Mouse (Mus musculus): ENCODE results near the gene Cab39l. TPM values are rescaled to one million over a fixed set of nuclear protein-coding genes. Genes with fewer than 3 reads are reported as not detected.

The Cab39l gene
- polyA plus RNA-seq, 1 experiment from 2014 or later = 40.7 TPM

DNA sequence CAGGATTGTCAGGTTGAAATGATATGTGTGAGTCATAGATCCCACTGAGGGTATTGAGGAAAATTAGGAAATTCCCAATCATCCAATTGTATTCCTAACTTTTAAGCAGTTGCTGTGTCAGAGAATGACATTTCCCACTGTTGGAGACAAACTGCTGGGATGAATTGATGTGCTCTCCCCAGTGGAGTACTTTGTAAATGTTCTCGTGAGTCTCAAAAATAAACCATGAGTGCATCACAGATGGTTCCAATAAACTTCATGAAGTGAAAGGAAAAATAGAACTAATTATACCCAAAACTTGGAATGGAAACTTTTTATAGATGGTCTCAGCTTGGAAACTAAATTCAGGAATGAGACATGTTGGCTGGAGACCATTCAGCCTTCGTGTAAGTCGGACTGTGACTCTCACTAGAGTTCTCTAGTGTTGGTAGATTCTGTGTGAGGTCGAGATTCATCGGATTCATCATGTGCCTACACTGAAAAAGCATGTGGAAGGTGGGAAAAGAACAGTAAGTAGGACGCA, 73.2 kb downstream of the Cab39l start:
- no peaks in the 10 kb centered on the region for H3K9me3 ChIP-seq
- H3K4me2 ChIP-seq (replicated peaks) = no peak overlapping the region
- no peak overlapping the region for H3K27ac ChIP-seq
- no peak overlapping the region for H3K9ac ChIP-seq
- 80% methylated on average over 6 of the region's 6 CpGs for WGBS
- ATAC-seq (ENCODE audit: insufficient number of reproducible peaks, insufficient read depth, low FRiP score, low TSS enrichment) = no peak
- no peak overlapping the region for H3K4me3 ChIP-seq
- no peaks in the 10 kb centered on the region for H3K27me3 ChIP-seq
- no peaks in the 10 kb centered on the region for H3K36me3 ChIP-seq
- H3K4me1 ChIP-seq = no peaks in the 10 kb centered on the region

DNA sequence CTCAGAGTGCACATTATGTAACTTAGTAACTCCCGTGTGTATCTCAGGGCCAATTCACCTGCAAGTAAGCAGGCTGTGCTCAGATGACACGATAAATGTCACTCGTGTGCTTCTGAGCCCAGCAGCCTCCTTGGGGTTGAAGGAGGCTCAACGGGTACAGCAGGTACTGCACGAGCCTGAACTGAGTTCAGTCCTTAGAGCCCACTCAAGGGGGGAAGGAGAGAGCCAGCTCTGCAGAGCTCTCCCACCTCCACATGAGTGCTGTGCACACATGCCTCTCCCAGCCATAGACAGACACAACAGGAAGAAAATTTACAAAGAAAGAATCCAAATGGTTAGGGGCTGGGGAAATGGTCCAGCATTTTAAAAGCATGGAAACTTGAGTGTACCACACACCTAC, 85.1 kb downstream of the Cab39l start:
- WGBS = 85% methylated on average over 5 of the region's 5 CpGs

DNA sequence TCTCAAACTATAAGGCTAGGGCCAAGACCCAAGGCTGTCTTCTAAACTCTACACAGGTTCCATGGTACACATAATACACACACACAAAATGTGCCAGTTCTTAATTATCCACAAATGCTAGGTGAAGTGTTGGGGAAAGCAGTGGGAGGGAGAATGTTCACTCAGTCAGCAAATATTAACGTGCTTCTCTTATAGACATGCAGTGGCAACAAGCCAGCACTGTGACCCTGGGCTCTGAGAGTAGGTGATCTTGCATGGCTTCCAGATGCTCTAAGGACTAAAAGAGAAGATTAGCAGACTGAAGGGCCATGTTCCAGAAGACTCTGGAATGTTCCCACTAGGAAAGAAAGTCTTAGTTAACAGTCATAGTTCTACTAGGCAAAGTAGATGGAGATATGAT, 90.0 kb downstream of the Cab39l start:
- no peak overlapping the region for H3K4me2 ChIP-seq (replicated peaks)
- no peaks in the 10 kb centered on the region for H3K36me3 ChIP-seq
- no peak overlapping the region for H3K9ac ChIP-seq
- no peak overlapping the region for H3K27ac ChIP-seq
- no peaks in the 10 kb centered on the region for H3K9me3 ChIP-seq
- no peaks in the 10 kb centered on the region for H3K27me3 ChIP-seq
- no peak for ATAC-seq (ENCODE audit: insufficient number of reproducible peaks, insufficient read depth, low FRiP score, low TSS enrichment)
- WGBS = 80% methylated on average over 1 of the region's 1 CpGs
- no peaks in the 10 kb centered on the region for H3K4me1 ChIP-seq
- H3K4me3 ChIP-seq = no peak overlapping the region

More for the DNA sequence above, 85.1 kb downstream of the Cab39l start:
- Histone ChIP-seq H3K36me3 (no peaks in the 10 kb centered on the region), H3K9ac (no peak overlapping the region), H3K27me3 (no peaks in the 10 kb centered on the region), H3K4me3 (no peak overlapping the region), H3K4me1 (no peaks in the 10 kb centered on the region), H3K4me2 (replicated peaks) (no peak overlapping the region), H3K9me3 (no peaks in the 10 kb centered on the region), H3K27ac (no peak overlapping the region)
- ATAC-seq (ENCODE audit: insufficient number of reproducible peaks, insufficient read depth, low FRiP score, low TSS enrichment) = no peak

DNA sequence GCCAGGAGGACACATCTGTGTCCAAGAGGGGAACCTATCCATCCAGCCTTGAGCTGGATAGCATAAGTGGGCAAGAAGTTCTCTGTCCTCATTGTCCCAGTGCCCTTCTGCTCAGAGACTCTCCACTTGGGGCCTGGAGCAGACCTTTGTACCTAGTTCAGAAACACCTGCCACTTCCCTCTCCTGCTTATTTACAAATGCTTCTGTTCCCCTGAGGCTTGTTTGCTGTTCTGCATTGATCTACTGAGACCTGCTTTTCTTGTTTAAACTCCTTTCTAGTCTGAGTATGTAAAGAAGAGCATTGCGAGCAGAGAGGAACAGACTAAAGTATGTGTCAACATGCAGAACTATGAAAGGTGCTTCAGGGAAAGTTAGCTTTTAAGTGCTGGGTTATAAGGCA, 92.2 kb downstream of the Cab39l start:
- H3K4me2 ChIP-seq (replicated peaks) = no peak overlapping the region
- H3K4me1 ChIP-seq = no peaks in the 10 kb centered on the region
- 77% methylated on average over 1 of the region's 1 CpGs for WGBS
- no peak overlapping the region for H3K4me3 ChIP-seq
- ATAC-seq (ENCODE audit: insufficient number of reproducible peaks, insufficient read depth, low FRiP score, low TSS enrichment) = no peak
- H3K36me3 ChIP-seq = no peaks in the 10 kb centered on the region
- no peaks in the 10 kb centered on the region for H3K27me3 ChIP-seq
- no peak overlapping the region for H3K9ac ChIP-seq
- H3K27ac ChIP-seq = no peak overlapping the region
- no peaks in the 10 kb centered on the region for H3K9me3 ChIP-seq

DNA sequence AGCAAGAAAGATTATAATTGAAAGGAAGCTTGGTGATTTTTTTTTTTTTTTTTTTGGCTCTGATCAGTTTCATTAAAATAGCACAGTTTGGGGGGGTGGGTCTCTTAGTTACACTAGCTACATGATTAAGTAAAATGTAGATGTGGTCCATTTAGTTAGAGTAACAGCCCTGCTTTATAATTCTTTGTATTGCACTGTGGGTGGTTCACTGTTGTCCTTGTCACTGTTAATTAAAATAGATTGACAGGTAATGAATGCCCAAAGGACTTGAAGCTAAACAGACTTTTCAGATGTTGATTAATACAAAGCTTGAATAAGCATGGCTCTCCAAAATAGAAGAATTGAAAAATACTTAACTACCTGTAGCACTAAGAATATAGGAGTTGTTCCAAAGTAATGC, 93.1 kb downstream of the Cab39l start:
- no peak overlapping the region for H3K4me3 ChIP-seq
- no peak overlapping the region for H3K4me2 ChIP-seq (replicated peaks)
- no peaks in the 10 kb centered on the region for H3K9me3 ChIP-seq
- ATAC-seq (ENCODE audit: insufficient number of reproducible peaks, insufficient read depth, low FRiP score, low TSS enrichment) = no peak
- H3K9ac ChIP-seq = no peak overlapping the region
- no peak overlapping the region for H3K27ac ChIP-seq
- H3K27me3 ChIP-seq = no peaks in the 10 kb centered on the region
- no peaks in the 10 kb centered on the region for H3K36me3 ChIP-seq
- H3K4me1 ChIP-seq = no peaks in the 10 kb centered on the region

DNA sequence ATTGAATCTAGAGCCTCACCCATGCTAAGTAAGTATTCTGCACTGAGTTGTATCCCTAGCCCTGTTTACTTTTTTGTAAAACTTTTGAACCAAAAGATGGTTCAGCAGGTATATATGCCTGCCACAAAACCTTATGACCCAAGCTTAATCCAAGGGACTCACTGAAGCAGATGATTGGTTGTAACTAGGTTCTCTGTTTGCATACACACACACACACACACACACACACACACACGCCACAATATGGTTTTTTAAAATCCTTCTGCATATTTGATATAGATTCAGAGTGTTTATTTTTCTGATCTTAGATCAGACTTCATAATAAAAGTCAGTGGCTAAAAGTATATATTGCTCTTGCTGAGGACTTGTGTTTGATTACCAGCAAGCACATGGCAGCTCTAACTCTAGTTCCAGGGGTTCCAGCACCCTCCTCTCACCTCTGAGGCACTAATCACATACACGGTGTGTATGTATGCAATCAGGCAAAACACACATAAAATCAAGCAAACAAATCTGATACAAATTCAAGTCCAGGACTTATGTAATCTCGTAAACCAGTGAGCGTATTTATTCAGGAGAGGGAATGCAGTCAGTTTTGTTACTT, 97.2 kb downstream of the Cab39l start:
- Histone ChIP-seq H3K27me3 (no peaks in the 10 kb centered on the region), H3K4me1 (no peaks in the 10 kb centered on the region), H3K9ac (no peak overlapping the region), H3K4me2 (replicated peaks) (no peak overlapping the region), H3K9me3 (no peaks in the 10 kb centered on the region), H3K4me3 (no peak overlapping the region), H3K36me3 (no peaks in the 10 kb centered on the region), H3K27ac (no peak overlapping the region)
- no peak for ATAC-seq (ENCODE audit: insufficient number of reproducible peaks, insufficient read depth, low FRiP score, low TSS enrichment)
- WGBS = 92% methylated on average over 4 of the region's 4 CpGs

DNA sequence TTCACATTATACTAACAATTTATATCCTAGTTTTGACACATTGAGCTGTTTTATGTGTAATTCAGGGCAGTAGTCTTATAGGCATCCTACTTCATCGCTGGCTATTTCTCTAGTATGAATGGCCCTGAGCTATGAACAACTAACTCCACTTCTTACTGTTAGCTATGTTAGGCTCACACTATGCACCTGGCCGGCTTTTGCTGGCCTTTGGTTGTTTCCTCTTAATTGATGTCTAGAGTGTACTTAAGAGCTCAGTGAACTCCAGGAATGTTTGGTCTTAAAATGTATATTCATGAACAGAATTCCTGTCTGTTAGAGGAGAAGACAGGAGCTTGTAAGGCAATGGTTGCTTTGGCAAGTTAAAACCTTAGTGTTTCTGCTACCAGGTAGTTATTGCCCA, 99.5 kb downstream of the Cab39l start:
- Histone ChIP-seq H3K9me3 (no peaks in the 10 kb centered on the region), H3K27me3 (no peaks in the 10 kb centered on the region), H3K9ac (no peak overlapping the region), H3K4me2 (replicated peaks) (no peak overlapping the region), H3K4me3 (no peak overlapping the region), H3K4me1 (no peaks in the 10 kb centered on the region), H3K27ac (no peak overlapping the region), H3K36me3 (no peaks in the 10 kb centered on the region)
- 79% methylated on average over 2 of the region's 2 CpGs for WGBS
- ATAC-seq (ENCODE audit: insufficient number of reproducible peaks, insufficient read depth, low FRiP score, low TSS enrichment) = no peak

DNA sequence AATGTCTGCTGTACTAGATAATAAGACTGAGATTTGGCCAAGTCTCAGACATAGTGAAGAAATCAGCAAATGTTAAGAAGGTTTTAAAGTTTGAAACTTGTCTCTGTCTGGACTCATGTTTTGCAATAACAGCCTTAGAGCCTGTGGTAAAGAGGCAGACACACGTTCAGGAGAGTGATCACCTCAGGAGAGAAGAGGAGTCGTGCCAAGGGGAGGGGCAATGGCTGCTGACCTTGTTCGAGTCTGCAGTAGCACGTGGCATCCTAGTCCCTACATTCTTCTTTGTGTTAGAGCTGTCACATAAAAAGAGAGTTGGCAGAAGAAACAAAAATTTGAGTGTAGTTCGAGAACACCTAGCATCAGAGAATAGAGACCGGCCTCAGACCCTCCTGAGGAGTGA, 100.0 kb downstream of the Cab39l start:
- H3K9me3 ChIP-seq = no peaks in the 10 kb centered on the region
- no peak for ATAC-seq (ENCODE audit: insufficient number of reproducible peaks, insufficient read depth, low FRiP score, low TSS enrichment)
- H3K4me2 ChIP-seq (replicated peaks) = no peak overlapping the region
- no peak overlapping the region for H3K9ac ChIP-seq
- no peak overlapping the region for H3K4me3 ChIP-seq
- H3K27me3 ChIP-seq = no peaks in the 10 kb centered on the region
- no peaks in the 10 kb centered on the region for H3K36me3 ChIP-seq
- no peak overlapping the region for H3K27ac ChIP-seq
- H3K4me1 ChIP-seq = no peaks in the 10 kb centered on the region
- WGBS = 83% methylated on average over 6 of the region's 6 CpGs

DNA sequence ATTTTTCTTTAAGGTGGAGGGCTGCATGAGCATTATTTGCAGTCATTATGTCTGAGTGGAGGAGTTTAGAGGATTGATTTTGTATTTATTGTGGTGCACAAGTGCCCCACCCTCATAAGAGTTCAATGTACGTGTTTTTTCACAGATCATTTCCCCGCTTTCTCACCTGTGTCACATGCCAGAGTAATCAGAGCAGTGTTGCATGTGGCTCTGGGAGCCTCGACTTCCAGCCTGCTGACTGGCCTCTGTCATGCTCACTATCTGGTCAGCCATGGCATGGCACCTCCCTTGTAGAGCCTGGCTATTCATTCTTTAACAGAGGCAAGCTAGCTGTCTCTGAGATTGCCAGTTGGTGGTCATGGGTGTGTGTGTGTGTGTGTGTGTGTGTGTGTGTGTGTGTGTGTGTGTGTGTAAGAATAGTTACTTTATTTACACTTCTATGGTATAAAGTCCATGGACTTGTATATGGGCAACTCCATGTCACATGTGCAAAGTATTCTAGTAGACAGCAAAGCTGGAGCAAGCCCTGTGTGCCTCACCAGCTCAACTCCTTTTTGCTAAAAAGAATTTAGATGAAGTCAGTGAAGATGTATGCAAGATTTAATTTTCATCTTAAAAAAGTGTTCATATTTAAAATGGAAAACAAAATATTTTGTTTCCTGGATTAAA, 102.5 kb downstream of the Cab39l start:
- no peak for ATAC-seq (ENCODE audit: insufficient number of reproducible peaks, insufficient read depth, low FRiP score, low TSS enrichment)
- WGBS = 88% methylated on average over 3 of the region's 3 CpGs
- Histone ChIP-seq H3K4me3 (no peak overlapping the region), H3K27me3 (no peaks in the 10 kb centered on the region), H3K4me1 (no peaks in the 10 kb centered on the region), H3K36me3 (no peaks in the 10 kb centered on the region), H3K4me2 (replicated peaks) (no peak overlapping the region), H3K9ac (no peak overlapping the region), H3K9me3 (no peaks in the 10 kb centered on the region), H3K27ac (no peak overlapping the region)

DNA sequence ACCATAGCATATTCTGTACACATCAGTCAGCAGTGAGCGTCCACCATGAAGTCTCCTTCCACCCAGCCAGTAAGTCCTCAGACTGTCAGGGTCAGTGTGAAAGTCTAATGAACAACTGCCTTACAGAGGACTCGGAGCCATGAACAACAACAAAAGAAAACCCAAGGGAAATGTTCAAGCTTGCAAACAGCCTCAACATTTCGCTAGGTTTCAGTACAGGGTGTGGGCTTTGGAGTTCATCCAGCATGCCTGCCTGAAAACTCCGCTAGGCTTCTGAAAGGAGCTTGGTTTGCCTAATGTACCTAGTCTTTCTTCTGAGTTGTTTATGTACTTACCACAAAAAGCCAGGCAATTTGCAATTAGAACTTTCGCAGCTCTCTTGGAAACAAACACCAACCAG, 103.2 kb downstream of the Cab39l start:
- 63% methylated on average over 5 of the region's 5 CpGs for WGBS
- Histone ChIP-seq H3K9me3 (no peaks in the 10 kb centered on the region), H3K36me3 (no peaks in the 10 kb centered on the region), H3K27ac (no peak overlapping the region), H3K4me2 (replicated peaks) (no peak overlapping the region), H3K4me1 (peaks cover 2% of the 10 kb centered on the region; the same call in 1 of the 2 replicates), H3K27me3 (no peaks in the 10 kb centered on the region), H3K4me3 (no peak overlapping the region), H3K9ac (no peak overlapping the region)
- ATAC-seq (ENCODE audit: insufficient number of reproducible peaks, insufficient read depth, low FRiP score, low TSS enrichment) = no peak

DNA sequence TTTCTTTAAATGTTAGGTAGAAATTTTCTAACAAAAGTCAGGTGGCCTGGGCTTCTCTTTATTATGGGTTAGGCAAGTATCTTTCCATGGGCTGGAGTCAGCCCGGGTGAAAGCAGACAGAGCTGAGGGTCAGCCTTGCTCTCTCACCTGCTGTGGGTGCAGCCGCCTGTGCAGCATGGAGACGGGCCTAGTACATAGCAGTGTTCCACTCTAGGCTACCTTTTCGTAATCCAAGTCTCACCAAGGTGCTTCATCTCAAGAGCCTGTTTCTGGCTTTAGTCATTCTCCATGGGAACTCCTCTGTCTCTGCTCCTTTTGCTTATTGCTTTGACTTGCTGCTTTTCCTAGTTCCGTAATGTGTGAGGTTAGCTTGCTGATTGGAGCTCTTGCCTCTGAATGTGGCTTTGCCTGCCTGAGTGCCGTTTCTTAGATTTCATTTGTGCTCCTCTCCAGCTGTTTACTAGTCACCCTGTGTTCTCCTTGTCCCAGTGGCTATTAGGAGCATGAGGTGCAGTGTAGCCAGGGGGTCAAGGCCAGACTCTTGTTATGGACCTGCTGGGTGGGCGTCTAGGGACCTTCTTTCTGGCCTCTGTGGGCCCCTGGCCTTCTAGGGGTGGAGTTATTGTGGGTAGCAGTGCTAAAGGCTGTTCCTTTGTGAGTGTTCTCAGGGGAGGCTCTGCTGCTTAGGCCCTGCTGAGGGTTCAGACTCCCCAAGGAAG, 105.5 kb downstream of the Cab39l start:
- Histone ChIP-seq H3K9ac (no peak overlapping the region), H3K4me3 (no peak overlapping the region), H3K9me3 (no peaks in the 10 kb centered on the region), H3K27ac (no peak overlapping the region), H3K4me1 (peaks cover 2% of the 10 kb centered on the region; the same call in 1 of the 2 replicates), H3K4me2 (replicated peaks) (no peak overlapping the region), H3K27me3 (no peaks in the 10 kb centered on the region), H3K36me3 (no peaks in the 10 kb centered on the region)
- no peak for ATAC-seq (ENCODE audit: insufficient number of reproducible peaks, insufficient read depth, low FRiP score, low TSS enrichment)
- 84% methylated on average over 7 of the region's 7 CpGs for WGBS

DNA sequence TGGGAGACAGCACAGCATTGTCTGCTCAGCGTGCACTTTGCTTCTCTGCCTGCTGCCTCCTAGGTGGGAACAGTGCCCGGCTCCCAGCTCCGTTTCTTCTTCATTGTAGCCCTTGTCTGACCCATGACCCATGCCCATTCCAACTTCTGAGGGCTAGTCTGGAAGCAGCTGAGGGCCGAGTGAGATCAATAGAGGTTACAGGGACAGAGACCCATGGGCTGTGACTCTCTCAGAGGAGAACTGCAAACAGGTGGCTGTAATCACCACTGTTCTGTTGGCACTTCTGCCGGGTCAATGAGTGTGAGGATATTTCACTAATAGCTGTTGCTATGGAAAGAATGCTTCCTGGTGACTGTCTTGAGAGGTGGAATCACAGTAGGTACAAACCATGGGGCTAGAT, 106.8 kb downstream of the Cab39l start:
- Histone ChIP-seq H3K27me3 (no peaks in the 10 kb centered on the region), H3K4me3 (no peak overlapping the region), H3K4me1 (peaks cover 8% of the 10 kb centered on the region; the same call in 1 of the 2 replicates), H3K4me2 (replicated peaks) (no peak overlapping the region), H3K9ac (no peak overlapping the region), H3K36me3 (no peaks in the 10 kb centered on the region), H3K27ac (no peak overlapping the region), H3K9me3 (no peaks in the 10 kb centered on the region)
- ATAC-seq (ENCODE audit: insufficient number of reproducible peaks, insufficient read depth, low FRiP score, low TSS enrichment) = no peak
- 60% methylated on average over 5 of the region's 5 CpGs for WGBS
